Mouse (Mus musculus): ENCODE results near the gene Gm21616. TPM values are rescaled to one million over a fixed set of nuclear protein-coding genes. Genes with fewer than 3 reads are reported as not detected.

Gm21616 gene
- polyA plus RNA-seq (2012; rRNA removed; ENCODE audit: low replicate concordance): not detected in 2 replicates

GRCm38 (mm10) chrX:125435242-125435641 lies at the start of gene Gm21616:
Gene Gm21616, plus strand, starts transcription at chrX:125435542.

